Mouse (Mus musculus) left cerebral cortex, postnatal 4 days (tissue): ENCODE measurements around the gene Mapkap1. TPM values are rescaled to one million over a fixed set of nuclear protein-coding genes. Genes with fewer than 3 reads are reported as not detected.

Experiments used
- DNase-seq: peaks from one replicate; pipeline ENCODE4 v3.0.0-alpha.2; 2022
- intact Hi-C: fragments of 180-260 bp; cut with DNase I; formaldehyde crosslinking; loops from one replicate; pipeline ENCODE4 v1.15.1; 2025
- total RNA-seq, 2 experiments: library from RNA; stranded (reverse); gene quantifications; 2 replicates each; pipeline ENCODE4 v1.2.3; 2021

The Mapkap1 gene
- total RNA-seq, 2 experiments from 2014 or later, result 81.2 to 81.3 TPM

DNA sequence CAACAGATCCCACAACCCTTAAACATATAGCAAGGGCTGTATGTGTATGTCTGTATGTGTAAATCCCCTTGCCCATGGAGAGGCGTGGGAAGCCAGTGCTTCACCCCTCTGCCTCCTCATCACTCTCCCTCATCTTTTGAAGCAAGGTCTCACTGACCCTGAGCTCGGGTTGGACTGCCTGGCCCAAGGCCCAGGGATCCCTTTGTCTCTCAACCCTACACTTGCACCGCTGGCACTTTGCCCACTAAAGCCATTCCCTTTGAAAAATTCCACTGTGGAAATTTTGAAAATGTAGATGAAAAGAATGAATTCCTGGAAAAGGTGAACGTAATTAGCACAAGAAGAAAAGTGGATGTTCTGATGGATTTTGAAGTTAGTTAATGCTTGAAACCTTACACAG is 159.6 kb downstream of the Mapkap1 start:
- intact Hi-C loops, result no loop called here
- DNase-seq, result peak; percentile 26

DNA sequence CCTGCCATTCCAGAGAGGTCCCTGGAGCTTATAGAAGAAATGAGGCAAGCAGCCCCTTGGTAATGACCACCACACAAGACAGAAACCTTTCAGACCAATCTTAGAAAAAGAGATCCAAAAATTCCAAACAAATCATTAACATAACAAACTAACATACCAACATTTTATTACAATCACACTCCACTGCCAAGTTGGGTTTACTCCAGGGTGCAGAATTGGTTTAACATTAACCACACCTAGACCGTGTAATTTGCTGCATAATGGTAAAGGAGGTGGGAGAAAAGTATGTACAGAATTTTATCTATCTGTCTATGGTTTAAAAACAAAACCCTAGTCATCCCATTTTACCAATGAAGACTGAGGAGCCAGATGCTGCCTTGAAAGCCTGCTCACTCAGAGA is 160.0 kb downstream of the Mapkap1 start:
- intact Hi-C loops, result no loop called here
- no peak for DNase-seq

DNA sequence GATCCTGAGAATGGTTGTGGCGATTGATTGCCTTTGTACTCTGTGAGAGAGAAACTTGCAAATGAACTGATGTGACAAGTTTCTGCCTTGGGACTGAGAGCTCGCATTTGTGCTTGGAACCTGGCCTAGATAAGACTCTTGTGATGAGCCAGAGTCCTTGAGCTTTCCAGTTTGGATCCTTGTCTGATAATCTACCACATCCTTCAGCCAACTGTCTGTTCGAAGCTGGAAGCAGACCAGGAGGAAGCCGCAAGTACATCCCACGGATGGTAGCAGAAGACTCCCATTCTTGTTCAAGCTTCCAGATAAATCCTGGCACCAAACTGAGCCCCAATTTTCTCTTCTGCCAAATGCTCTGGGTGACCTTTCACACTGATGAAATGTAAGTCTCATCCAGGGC is 162.6 kb downstream of the Mapkap1 start:
- peak; percentile 34 for DNase-seq
- intact Hi-C loops, result no loop called here

DNA sequence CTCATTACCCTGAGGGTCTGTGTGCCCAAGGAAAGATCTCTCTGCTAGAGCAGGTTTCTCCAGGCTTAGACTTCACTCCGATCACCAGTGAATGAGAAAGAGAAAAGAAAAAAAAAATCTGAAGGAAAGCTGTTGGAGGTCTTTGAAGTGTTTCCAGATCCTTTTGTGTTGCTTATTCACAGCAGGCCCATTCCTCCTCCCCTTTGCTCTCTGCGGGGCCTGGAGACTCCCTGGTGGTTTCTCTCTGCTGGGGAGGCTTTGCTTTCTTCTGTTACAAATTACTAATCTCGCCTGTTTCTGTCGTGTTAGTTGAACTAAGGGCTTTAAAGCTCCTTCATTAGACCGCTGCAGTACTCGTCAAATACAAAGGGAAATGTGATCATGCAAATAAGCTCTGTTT is 163.8 kb downstream of the Mapkap1 start:
- DNase-seq, result no peak
- intact Hi-C loops, result no loop called here

DNA sequence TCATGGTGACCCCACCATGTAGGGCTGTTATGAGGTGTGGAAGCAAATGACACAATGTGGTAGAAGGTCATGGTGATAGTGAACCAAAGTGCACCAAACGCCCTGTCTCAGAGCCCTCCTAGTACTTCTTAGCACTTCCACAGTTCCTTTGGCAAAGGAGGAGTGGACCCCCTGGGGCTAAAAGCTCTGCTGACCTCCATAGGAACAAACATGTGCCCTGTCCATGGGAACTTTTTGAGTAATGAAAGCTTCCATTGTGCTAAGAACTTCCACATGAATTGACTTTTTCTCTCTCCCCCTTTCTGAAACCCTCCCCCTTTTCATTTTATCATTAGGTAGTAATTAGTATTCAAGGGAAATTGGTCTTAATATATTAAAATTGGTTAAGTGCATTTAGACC is 164.5 kb downstream of the Mapkap1 start:
- DNase-seq, result peak; percentile 16
- intact Hi-C loops, result no loop called here

DNA sequence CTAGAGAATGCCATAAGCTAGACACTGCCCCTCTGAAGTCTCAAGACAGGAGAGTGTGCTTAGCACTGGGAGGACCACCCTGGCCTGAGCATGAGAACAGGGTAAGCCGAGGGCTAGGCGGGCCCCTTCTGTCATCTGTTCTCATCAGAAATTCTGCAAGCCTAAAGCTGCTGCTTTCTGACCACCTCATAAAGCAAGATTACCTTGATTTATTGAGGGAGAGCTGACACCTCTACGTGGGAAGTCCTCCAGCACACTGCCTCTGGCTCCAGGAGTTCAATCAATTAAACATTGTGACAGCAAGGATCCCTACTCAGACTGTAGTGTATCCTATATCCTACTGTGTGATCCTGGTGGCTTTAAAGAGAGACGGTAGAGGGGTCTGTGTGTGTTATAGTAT is 166.5 kb downstream of the Mapkap1 start:
- intact Hi-C loops, result no loop called here
- DNase-seq, result no peak

DNA sequence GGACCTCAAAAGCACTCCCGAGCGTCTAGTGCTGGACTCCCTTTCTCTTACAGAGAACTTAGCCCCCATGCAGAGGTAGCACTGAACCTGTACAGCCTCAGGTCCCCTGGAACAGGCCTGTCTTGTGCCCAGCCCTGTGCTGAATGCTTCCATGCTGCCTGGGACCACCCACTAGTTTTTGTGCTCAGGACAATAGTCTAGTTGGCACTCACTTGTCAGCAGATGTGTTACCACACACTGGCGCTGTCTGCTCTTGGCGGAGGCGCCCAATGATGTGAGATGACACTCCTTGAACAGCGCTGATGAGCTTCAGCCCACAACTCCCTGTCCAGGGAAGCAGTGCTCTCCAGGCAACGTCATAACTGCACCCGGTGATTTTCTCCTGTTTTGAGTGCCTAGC is 182.0 kb downstream of the Mapkap1 start:
- intact Hi-C loops, result no loop called here
- DNase-seq, result peak; percentile 56

DNA sequence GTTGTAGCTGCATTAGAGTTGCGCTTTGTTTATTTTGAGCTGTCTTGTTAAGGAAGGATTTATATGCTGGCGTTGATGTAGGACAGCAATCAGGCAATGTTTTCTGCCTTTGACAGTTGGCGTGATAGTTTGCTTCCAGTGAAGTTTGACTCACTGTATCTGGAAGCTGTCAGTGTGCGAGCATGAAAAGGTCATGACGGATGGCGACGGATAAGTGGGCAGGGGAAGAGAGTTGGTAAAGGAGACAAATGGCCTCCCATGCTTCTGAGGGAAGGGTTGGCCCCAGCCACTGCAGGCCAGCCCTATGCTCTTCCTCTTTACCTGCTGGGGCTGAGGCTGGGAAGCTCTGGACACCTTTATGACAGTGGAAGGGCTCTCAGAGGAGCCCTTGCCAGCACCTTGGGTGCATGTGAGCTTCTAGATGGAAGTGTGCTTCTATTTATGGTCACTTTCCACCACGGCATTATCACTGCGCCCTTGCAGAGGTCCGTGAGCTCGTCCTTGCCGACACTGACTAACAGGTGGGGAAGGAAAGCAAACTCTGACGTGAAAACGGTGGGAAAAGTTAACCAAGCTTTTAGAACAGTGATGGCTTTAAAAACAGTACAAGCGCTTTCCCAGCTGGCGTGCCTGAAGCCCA is 185.3 kb downstream of the Mapkap1 start:
- intact Hi-C loops, result no loop called here

DNA sequence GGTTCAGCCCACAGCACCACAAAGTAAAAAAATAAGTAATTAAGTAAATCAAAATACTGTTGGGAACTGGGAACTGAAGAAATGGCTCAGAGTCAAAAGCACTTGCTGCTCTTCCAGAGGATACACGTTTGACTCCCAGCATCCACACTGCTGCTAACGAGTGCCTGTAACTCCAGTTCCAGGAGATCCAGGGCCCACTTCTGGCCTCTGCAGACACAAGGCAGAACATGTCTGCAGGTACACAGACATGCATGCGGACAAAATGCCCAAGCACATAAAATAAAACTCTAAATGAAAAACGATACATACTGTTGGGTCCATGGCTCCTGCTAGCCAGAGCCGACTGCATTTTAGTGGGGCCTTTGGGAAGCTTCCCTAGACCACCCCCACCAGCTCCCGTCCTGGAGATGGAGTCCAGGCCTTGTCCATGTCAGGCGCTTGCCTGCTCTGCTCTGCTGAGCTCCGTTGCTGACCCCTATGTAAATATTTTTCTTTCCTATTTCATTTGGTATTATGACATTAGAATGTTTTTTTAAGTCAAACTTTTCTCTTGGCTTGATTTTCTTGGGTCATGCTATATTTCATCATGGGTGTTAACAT is 185.9 kb downstream of the Mapkap1 start:
- no peak for DNase-seq
- intact Hi-C loops, result no loop called here

More for the DNA sequence above, 185.3 kb downstream of the Mapkap1 start:
- no peak for DNase-seq

DNA sequence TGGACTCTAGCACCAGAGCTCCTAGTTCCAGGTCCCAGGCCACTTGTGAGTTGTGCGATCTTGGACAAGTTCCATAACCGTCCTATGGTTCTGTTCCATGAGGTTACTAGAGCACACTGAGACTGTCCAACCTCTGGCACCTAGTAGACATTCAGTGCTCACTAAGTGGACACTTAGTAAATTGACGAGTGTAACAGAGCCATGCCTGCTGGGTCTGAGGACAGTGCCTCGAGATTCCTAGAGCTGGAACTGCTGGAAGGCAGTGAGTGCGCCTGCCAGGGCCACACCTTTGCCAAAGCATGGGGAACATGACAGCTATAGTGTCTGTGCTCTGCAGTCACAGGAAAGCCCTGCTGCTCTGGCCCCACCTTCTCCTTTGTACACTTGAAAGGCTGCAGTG is 187.4 kb downstream of the Mapkap1 start:
- no peak for DNase-seq
- intact Hi-C loops, result no loop called here

DNA sequence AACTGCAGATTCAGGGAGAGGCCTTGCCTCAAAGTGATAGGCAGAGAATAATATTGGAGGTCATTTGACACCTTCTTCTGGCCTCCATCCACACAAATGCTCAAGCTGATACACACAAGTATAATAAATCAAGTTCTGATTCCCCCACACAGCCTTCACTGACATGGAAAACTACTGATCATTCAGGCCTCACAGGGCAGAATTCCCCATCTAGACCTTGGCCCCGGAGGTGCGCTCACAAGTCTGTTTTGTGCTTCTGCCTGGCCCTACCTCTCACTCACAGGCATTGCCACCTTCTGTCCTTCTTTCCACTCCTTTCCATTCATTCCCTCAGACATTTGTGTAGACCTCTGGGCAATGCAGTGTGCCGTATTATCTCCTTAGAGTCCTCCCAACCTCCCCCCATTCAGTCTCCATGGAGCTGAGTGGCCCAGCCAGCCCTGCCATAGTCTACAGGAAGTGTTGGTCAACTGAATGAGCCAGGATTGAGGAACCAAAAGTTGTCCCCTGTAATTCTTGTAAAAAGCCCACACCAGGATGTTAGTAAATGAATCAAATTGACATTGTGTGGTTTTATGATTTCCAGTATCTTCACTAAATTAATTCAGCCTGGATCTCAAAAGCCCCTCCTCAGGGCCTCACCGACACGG is 193.2 kb downstream of the Mapkap1 start:
- intact Hi-C loops, result no loop called here
- no peak for DNase-seq

DNA sequence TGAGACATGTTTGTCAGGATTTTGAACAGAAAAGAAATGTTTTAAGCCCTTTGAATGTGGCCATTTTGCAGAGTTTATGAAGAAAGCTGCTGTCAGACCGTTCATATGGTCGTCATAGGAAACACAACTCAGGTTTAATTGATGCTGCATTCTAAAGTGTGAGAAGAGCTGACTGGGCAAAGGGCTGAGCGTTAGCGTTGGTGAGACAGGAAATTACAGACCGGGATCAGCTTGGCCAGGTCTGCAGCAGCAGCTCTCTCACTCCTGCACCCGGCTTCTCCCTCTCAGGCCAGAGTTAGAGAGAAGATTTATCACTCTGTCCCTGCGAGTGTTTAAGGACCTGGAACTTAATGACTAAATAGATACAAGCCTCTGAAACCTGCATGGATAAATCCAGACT is 194.2 kb downstream of the Mapkap1 start:
- intact Hi-C loops, result no loop called here
- DNase-seq, result no peak

DNA sequence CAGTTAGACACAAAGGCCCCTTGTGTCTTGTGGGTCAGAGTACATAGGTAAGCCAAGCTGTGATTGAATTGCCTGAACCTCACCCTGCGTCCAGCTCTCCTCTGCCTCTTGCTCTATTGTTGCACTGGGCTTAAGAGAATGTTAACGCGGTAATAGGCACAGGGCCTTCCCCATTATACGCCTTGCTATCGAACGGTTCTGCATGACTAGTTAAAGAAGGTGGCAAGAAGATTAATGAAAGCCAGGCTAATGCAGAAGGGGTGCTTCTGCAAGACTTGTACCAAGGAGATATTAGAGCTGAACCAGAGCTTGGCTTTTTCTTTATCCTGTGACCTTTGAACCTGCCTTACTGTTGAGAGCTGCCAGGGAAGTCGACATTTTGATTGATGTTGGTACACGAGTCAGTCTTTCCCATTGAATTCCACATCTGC is 195.6 kb downstream of the Mapkap1 start:
- DNase-seq, result no peak

DNA sequence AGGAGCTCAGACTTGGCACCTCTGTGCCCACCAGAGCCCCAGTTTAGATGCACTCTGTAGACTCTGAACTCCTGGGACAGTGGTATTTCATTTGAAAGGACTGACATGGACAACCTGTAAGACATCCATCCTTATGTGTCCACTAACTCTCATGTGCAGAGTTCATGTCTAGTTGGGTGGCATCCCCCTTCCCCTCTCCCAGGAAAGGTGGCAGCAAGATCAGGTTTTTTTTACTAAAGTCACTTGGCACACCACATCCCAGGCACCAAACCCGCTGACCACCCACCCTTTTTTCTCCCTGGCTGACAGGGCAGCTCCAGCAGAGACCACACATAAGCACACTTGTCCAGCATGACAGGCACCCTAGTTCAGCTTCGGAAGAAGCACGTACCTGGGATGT is 196.3 kb downstream of the Mapkap1 start:
- DNase-seq, result no peak
- intact Hi-C loops, result no loop called here

More for the DNA sequence above, 195.6 kb downstream of the Mapkap1 start:
- intact Hi-C loops, result no loop called here

DNA sequence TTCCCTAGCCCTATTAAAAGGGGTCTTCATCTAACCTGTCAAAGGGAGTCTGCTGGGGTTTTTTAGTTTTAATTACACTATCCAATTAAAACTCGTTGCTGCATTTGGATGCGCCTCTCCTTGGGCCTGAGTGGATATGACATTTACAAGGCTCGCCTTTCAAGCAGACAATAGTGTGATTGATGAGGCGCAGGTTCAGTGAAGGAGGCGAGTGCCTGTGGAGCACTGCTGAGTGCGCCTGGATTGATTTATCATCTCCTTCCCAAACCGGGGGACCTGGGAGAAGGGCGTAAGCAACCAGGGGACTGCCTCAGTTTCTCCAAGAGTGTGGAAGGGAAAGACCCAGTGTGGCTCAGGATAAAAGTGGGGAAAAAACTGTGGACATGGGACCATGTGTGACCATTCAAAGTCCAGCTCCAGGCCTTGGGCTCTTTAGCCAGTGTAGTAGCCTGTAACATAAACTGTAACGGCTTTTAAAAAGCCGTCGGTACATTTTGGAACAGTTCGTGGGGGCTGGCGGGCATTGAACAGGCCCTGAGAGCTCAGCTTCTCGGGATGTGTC is 197.2 kb downstream of the Mapkap1 start:
- intact Hi-C loops, result no loop called here
- DNase-seq, result no peak

DNA sequence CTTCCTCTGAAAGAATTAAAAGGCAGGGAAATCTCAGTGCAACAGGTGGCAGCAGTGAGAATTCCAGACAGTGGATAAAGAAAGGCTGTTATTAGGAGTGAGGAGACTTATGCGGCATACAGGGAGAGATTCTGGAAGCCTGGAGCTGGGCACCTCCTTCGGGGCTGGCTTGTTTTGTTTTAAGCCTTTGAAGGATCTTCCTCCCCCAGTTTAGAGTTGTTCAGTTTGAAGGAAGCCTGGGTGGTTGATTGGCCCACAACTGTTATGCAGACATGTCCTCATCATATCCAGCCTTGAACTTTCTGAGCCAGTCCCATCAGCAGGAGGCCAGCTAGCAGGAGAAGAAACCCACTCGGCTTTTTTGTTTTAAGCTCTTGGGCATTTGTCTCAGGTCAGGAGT is 198.5 kb downstream of the Mapkap1 start:
- intact Hi-C loops, result no loop called here
- DNase-seq, result no peak

DNA sequence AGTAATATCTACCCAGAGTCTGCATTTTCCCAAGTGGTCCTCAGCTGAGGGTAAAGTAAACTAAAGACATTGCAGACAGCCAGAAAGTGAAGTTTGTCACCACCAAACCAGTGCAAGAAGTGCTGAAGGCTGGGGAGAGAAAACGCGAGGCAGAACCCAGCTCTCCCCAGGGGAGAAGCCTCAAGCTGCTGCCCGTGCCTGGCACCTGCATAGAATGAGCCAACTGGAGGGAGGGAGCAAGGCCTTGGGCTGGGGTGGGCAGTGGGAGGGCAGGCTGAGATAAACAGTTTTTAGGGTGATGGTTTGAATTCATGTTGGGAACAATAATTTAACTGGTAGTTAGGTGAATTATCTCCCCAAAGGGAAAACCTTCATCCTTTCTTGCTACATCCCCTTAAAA is 202.3 kb downstream of the Mapkap1 start:
- intact Hi-C loops, result no loop called here
- DNase-seq, result peak; percentile 47

DNA sequence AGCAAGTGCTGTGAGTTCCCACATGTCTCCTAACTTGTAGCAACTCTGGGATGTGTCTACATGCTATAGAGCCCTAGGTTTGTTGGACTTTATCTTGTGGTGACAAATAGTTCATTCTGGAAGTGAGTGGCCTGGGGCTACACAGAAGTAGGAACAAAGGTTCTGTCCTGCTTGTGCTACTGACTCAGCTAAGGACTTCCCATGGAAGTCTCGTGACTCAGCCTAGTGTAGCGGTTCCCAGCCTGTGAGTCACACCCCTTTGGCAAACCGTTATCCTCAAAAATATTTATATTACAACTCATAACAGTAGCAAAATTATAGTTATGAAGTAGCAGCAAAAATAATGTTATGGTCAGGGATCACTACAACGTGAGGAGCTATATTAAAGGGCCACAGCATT is 202.9 kb downstream of the Mapkap1 start:
- intact Hi-C loops, result no loop called here
- DNase-seq, result no peak

DNA sequence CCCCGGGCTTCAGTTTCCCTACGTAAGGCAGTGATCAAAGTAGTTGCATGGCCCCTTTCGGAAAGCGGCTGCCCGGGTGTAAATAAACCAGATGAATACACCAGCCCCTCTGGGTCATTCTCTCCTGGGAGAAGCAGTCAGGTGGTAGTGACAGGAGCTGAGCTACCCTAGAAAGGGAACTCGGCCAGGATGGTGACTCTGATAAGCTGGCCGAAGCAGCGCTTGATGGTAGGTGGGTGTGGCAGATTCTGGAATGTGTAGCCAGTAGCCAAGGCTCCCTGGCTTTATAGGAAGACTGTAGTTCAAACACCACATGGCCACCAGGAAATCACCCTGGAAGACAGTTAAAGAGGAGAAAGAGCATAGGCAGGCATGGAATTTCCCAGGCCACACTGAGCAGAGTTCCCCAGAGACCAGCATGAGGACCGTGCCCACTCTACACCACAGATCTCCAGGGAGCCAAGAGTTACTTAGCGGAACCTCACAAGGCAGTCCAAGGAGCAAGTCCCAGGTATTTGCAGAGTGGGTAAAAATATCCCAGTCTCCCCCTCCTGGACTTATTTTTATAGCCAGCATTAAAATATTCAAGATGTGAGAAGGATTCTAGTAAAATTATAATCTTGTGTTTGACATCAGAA is 214.3 kb downstream of the Mapkap1 start:
- no peak for DNase-seq
- intact Hi-C loops, result no loop called here

DNA sequence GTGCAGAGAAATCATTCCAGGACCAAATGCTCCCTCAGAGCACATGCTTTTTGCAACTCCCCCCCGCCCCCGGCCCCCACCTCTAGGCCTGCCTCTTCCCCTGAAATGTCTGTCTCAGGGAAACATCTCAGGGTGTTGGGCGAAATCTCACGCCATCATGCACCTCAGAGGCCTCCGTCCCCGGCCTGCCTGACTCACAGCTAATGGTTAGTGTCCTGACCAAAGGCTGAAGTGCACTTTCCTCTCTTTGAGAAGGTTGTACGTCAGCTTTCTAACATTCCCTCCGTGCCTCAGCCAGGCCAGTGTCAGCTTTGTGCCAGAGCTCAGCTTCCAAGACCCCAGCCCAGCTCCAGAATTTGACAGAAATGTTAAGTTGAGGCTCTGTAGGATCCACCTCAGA is 214.9 kb downstream of the Mapkap1 start:
- DNase-seq, result no peak

DNA sequence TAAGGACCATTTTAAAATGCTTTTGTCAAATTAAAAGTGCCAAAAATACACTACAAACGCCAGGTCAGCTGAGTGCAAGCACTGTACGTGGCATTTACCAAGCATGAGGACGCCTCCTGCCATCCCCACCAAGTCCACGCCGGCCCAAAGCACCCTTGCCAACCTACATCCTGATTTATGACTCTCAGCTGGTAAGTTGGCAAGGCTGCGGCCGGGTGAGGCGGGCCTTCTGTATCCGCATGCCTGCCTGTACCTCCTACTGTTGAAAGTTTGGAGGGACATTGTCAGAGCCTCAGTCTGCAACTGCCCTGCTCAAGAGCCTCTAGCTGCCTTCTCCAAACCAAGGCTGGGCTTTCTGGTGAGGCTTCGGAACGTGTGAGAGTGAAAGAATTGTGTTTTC is 215.9 kb downstream of the Mapkap1 start:
- peak; percentile 70 for DNase-seq
- intact Hi-C loops, result no loop called here

More for the DNA sequence above, 214.9 kb downstream of the Mapkap1 start:
- intact Hi-C loops, result no loop called here

DNA sequence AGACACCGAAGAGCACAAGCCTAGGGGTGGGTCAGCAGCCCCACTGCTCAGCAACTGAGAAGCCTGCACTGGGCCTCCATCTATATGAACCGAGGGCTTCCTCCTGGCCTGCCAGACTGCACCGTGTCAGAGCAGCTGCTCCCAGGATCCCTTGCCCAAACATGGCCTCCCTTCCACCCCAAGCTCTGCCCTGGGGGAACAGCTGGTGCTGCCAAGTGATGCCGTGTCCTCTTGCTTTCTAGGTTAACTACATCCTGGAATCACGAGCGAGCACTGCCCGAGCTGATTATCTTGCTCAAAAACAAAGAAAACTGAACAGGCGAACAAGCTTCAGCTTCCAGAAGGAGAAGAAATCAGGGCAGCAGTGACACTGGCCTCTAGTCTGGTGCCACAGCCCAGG is 216.6 kb downstream of the Mapkap1 start:
- intact Hi-C loops, result no loop called here
- peak; percentile 63 for DNase-seq
